Mouse (Mus musculus): ENCODE measurements at regions not wholly inside any gene's neighbourhood (a gene's known extent, or its start where the extent isn't known, plus 50 kb on each side); places are given as distances from the start of the nearest gene placed in this dataset.

DNA sequence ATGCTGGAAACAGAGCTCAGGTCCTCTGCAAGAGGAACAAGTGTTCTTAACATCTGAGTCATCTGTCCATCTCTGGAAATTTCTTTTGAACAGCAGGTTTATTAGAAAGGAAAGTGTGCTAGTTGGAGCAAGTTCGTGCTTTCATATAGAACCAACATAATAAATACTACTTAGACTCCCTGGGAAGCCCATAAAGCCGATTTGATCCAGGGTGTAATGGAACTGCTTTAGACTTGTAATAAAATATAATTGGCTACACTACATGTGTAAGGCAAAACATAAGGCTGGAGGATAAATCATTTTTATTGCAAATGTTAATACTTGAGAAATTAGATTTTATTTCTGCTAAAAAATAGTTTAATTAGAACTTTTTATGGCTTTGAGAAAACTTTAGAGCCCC lies 510.0 kb upstream of the Id4 start:
- no peak for DNase-seq (ENCODE audit: low read depth)

DNA sequence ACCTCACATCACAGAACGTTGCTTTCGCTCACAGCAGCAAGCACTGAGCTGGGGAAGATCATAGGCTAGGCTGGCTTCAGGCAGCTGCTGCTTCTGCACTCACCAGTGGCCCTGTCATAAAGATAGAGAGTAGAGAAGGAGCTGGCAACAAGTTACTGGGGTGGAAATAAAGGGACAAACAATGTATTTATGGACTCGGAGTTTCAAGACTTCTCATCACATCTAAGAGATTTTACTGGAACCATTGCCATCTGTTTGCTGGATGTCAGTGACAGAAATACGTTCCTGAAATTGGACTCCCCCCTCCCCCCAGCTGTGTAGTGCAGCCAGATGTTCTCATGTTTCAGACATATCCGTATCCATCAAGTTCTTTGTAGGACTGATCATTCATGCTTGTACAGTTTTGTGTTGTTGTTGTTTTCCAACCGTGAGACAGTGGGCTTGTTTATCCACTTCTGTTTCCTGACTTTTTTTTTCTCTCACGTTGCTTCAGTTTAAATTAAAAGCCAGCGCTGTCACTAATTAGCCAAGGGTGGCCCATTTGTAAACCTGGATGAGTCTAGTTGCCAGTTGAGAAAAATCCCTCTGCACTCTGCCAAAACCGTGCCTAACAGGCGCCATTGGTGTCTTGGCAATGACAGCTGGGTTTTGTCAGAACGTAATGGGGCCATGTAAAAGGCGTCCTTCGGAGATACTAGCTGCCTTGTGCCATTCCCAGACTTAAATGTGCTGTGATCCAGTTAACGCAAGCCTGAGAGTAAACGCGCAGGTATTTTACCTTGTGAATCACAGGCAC lies 496.0 kb upstream of the Id4 start:
- no peak for DNase-seq (ENCODE audit: low read depth)

DNA sequence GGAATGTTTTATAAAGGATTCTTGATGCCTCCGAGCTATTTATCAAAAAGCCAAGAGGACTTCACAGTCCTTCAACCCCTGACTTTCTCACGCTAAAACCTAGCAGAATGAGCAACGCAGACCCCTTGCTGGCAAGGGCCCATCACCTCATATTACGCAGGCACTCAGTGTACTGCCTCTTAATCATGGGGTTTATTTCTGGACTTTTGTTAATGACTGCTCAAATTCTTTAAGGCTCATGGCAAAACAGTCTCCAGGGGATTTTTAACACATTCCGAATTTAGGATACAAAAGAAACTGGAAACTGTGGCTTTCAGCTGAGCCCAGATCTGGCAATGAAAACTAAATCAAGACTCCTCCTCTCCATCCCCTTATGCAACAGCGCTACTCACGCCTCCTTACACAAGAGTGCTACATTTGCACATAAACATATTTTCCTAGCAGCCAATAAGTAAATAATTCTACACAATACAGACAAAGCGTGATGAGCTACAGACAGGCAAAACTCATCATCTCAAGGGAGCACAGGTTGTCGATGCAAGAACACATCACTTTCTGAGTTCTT lies 492.0 kb upstream of the Id4 start:
- no peak for DNase-seq (ENCODE audit: low read depth)

GRCm38 (mm10) chr13:47777206-47778099 lies 483.6 kb upstream of the Id4 start:
- DNase-seq (ENCODE audit: low read depth) = no peak

- no peak for DNase-seq (ENCODE audit: low read depth)
Observed at GRCm38 (mm10) chr13:47778218-47779009, 482.6 kb upstream of the Id4 start.

DNA sequence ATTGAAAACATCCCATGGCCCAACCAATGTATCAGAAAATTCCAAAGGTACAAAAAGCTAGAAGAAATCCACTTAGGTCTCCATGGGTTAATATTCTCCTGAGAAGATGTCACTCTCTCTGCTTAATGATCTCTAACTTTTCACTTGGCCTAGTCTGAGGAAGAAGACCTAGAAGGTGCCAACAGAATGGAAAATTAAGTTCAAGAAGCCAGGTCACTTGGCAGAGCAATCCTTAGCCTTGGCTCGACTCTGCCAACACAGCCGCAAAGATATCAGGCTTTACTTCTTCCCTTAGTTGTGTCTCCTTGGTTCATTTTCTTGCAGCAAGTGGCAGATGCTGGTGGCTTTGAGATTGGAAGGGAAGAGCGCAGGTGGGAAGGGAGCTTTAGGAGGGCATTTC lies 476.6 kb upstream of the Id4 start:
- no peak for DNase-seq (ENCODE audit: low read depth)

GRCm38 (mm10) chr13:47797859-47798258 lies 463.2 kb upstream of the Id4 start:
- no peak for DNase-seq (ENCODE audit: low read depth)

GRCm38 (mm10) chr13:47811711-47812415 lies 449.2 kb upstream of the Id4 start:
- no peak for DNase-seq (ENCODE audit: low read depth)

DNA sequence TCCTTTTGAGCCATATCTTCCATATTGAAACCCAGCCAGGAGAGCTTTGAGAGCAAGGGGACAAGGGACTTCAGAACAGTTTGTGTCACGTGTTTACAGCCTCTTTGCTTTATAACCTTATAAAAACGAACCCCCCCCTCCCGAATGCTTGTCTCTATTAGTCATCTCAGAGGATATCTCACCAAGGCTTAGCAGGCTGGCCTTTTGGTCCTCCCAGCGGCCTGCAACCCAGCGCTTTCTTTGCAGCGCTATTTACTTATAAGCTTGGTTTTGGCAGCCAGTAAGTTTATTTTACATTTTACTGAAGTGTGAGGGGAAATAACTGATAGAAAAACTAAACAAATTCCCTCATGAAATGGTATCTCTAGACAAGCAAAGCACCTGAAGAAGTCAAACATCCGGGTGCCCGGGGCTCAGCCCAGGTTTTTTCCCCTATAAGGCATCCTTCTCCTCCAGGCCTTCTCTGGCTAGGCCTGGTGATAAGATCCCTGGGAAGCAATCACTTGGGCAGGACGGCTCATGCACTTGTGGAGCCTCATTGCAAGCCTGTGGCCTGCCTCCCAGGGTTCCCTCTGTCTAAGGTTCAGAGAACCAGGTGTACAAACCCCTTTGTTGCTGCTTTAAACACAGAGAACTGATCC lies 442.0 kb upstream of the Id4 start:
- no peak for DNase-seq (ENCODE audit: low read depth)

GRCm38 (mm10) chr13:47836491-47836890 lies 424.5 kb upstream of the Id4 start:
- no peak for DNase-seq (ENCODE audit: low read depth)

DNA sequence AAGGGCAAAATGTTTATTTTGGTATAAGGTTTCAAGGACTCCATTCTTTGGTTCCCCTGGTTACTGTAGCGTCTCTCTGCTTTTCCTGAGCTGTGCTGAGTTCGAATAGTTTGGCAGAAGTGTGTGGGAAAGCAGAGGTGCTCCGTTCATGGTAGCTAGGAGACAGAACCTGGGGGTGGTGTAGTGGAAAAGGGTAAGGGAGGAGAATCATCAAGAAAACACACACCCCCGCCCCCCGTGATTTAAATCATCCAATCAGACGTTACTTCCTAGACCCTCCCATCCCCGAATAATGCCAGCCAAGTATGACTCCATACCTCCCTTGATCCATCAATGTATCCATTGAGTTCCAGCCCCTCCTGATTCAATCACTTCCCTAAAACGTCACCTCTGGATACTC lies 418.6 kb upstream of the Id4 start:
- no peak for DNase-seq (ENCODE audit: low read depth)

DNA sequence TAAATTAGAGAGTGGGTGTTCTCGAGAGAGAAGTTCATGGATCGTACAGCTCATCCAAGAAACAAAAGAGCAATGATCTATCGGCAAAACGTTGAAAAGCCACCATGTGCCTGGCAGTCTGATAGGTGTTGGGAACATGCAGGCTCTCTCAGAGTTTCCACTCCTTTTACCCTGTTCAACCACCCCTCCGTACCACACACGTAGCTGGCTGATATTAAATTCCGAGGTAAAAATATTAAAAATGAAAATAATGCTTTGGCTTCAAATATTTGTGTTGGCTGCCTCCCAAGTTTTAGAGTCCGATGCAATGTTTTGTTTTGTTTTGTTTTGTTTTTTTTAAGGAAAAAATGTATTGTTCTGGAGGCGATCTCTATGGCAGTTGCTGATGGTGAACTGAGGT lies 418.0 kb upstream of the Id4 start:
- DNase-seq (ENCODE audit: low read depth) = no peak

- no peak for DNase-seq (ENCODE audit: low read depth)
Observed at GRCm38 (mm10) chr13:47843541-47844267, 417.3 kb upstream of the Id4 start.

- DNase-seq (ENCODE audit: low read depth) = no peak
Observed at GRCm38 (mm10) chr13:47846713-47847112, 414.3 kb upstream of the Id4 start.

GRCm38 (mm10) chr13:47848371-47849188 lies 412.4 kb upstream of the Id4 start:
- DNase-seq (ENCODE audit: low read depth) = no peak

DNA sequence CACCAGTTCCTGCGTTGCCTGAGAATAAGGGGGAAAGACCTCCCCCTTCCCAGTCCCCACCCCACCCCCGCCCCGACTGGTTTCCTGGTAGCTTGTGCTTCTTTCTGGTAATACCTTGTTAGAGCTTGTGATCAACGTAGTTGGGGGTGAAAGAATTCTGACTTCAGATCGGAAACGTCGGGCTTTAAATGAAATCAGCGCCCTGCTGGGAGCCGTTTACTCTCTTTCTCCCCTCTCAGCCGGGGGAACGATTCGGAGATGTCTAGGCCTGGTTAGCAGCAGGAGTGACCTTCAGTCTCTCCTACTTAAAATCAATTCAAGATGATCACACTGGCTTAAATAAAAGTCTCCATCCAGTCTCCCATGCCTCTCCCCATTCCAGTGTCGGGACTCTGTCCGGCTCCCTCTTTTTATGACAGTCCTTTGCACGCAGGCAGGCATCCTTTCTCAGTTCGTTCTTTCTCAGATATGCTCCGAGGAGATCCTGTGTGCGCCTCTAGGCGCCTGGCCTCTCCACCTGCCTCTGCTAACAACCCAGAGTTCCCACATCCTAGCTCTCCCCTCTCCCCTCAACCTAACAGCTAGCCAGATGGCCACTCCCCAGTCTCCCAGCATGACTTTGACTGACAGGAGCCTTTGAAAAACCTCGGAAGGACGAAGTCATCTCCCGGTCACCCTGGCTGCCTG lies 405.5 kb upstream of the Id4 start:
- DNase-seq (ENCODE audit: low read depth) = no peak

- DNase-seq (ENCODE audit: low read depth) = no peak
Observed at GRCm38 (mm10) chr13:47858946-47859345, 402.1 kb upstream of the Id4 start.

- DNase-seq (ENCODE audit: low read depth) = no peak
Observed at GRCm38 (mm10) chr13:47860316-47860715, 400.7 kb upstream of the Id4 start.

DNA sequence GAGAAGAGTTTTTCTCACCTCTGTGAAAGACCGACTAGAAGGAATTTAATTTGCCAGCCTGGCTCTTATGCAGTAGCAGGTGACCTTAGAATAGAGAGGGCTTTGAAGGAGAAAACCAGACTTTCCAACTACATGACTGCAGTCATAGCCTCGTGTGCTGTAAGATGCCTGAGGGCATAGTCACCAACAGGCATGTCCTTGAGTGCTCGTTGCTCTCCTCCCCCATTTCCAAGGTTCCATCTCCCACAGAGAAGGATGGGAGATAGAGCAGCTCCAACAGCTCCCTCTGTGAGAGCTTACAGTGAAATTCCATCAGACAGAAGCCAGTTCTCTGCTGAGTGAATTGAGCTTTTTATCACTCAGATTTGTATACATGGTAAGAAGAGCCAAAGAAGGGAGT lies 398.1 kb upstream of the Id4 start:
- no peak for DNase-seq (ENCODE audit: low read depth)
